Mouse (Mus musculus) midbrain, embryonic 16.5 days (tissue): ENCODE measurements at regions not wholly inside any gene's neighbourhood (a gene's known extent, or its start where the extent isn't known, plus 50 kb on each side); places are given as distances from the start of the nearest gene placed in this dataset.

Experiments
- ATAC-seq: fragments of 200-750 bp; cut with Nextera tagmentation; 2 replicates; pipeline ENCODE4 v1.8.0; 2017; ENCODE audit warnings: moderate TSS enrichment
- H3K27ac ChIP-seq: fragments of 300-500 bp; sonication (generic); 2 replicates; pipeline ENCODE4 v1.5.1; 2014; ENCODE audit warnings: mild to moderate bottlenecking, low read length, mixed read lengths
- H3K27me3 ChIP-seq: fragments of 300-500 bp; sonication (generic); 2 replicates; pipeline ENCODE4 v1.6.1; 2014; ENCODE audit warnings: low read depth, low read length, mixed read lengths; ENCODE audit not compliant: control insufficient read depth, insufficient read depth
- H3K36me3 ChIP-seq: fragments of 300-500 bp; sonication (generic); 2 replicates; pipeline ENCODE4 v1.6.1; 2014; ENCODE audit warnings: mild to moderate bottlenecking, low read length, moderate library complexity, mixed read lengths; ENCODE audit not compliant: control insufficient read depth, insufficient read depth
- H3K4me1 ChIP-seq: fragments of 300-500 bp; sonication (generic); 2 replicates; pipeline ENCODE4 v1.6.1; 2014; ENCODE audit warnings: mild to moderate bottlenecking, low read length, mixed read lengths; ENCODE audit not compliant: control insufficient read depth, insufficient read depth
- H3K4me2 ChIP-seq: fragments of 300-500 bp; sonication (generic); 2 replicates; pipeline ENCODE4 v1.6.1; 2014; ENCODE audit warnings: mild to moderate bottlenecking, low read length, mixed read lengths
- H3K4me3 ChIP-seq: fragments of 300-500 bp; sonication (generic); 2 replicates; pipeline ENCODE4 v1.5.1; 2014; ENCODE audit warnings: low read depth, mild to moderate bottlenecking, low read length, moderate library complexity, mixed read lengths
- H3K9ac ChIP-seq: fragments of 300-500 bp; sonication (generic); 2 replicates; pipeline ENCODE4 v1.6.1; 2014; ENCODE audit warnings: low read depth, low read length, mixed read lengths
- H3K9me3 ChIP-seq: fragments of 300-500 bp; sonication (generic); replicated peaks from 2 replicates; pipeline ENCODE4 v1.6.1; 2014; ENCODE audit warnings: mild to moderate bottlenecking, low read length, mixed read lengths; ENCODE audit not compliant: control insufficient read depth, poor library complexity, severe bottlenecking
- WGBS: fragments of 180-500 bp; shearing (Covaris S2); extraction: QIAGEN DNeasy Blood & Tissue Kit; methylation state at CpG from one replicate; pipeline ENCODE4 v1.1.7; 2014; 5-methylcytosine and 5-hydroxymethylcytosine counted together

- Histone ChIP-seq H3K36me3 (no peaks in the 10 kb centered on the region), H3K9ac (no peak overlapping the region), H3K27ac (no peak overlapping the region), H3K4me2 (no peak overlapping the region), H3K27me3 (no peaks in the 10 kb centered on the region), H3K4me3 (no peak overlapping the region), H3K9me3 (no peaks in the 10 kb centered on the region), H3K4me1 (no peaks in the 10 kb centered on the region)
- ATAC-seq = no peak
Observed at GRCm38 (mm10) chr17:75714578-75714977, 162.8 kb upstream of the Fam98a start.

- no peak for ATAC-seq
- H3K4me1 ChIP-seq = no peaks in the 10 kb centered on the region
- no peaks in the 10 kb centered on the region for H3K9me3 ChIP-seq
- H3K9ac ChIP-seq = no peak overlapping the region
- WGBS = 84% methylated on average over 1 of the region's 1 CpGs
- H3K27me3 ChIP-seq = no peaks in the 10 kb centered on the region
- no peak overlapping the region for H3K4me2 ChIP-seq
- no peaks in the 10 kb centered on the region for H3K36me3 ChIP-seq
- H3K27ac ChIP-seq = no peak overlapping the region
- no peak overlapping the region for H3K4me3 ChIP-seq
Observed at GRCm38 (mm10) chr17:75714059-75714458, 162.3 kb upstream of the Fam98a start.

DNA sequence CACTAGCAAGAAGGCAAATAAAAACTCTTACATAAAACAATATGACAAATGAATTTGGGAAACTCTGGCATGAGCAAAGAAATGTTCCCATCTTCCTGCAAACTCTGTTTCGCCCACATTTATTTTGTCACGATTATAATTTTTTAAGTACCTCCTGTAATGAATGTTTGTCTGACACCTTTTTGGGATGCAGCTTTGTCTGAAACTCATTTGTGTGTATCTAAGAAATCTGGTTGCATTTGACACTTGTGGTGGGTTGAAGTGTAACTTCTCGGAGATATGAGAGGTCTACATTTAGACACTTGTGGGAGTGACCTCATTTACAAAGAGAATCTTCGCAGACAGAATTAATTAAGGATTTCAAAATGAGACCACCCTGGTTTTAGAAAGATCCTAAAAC is 155.9 kb upstream of the Fam98a start:
- H3K4me2 ChIP-seq = no peak overlapping the region
- no peaks in the 10 kb centered on the region for H3K27me3 ChIP-seq
- no peaks in the 10 kb centered on the region for H3K36me3 ChIP-seq
- no peaks in the 10 kb centered on the region for H3K4me1 ChIP-seq
- no peak overlapping the region for H3K27ac ChIP-seq
- H3K9me3 ChIP-seq = no peaks in the 10 kb centered on the region
- ATAC-seq = no peak
- H3K9ac ChIP-seq = no peak overlapping the region
- WGBS = 97% methylated on average over 4 of the region's 4 CpGs
- no peak overlapping the region for H3K4me3 ChIP-seq

GRCm38 (mm10) chr17:75705357-75705756 is 153.6 kb upstream of the Fam98a start:
- WGBS = 86% methylated on average over 2 of the region's 2 CpGs

GRCm38 (mm10) chr17:75703865-75704264 is 152.1 kb upstream of the Fam98a start:
- no peaks in the 10 kb centered on the region for H3K27me3 ChIP-seq
- no peaks in the 10 kb centered on the region for H3K36me3 ChIP-seq
- H3K4me1 ChIP-seq = no peaks in the 10 kb centered on the region
- no peak overlapping the region for H3K9ac ChIP-seq
- no peak overlapping the region for H3K4me3 ChIP-seq
- no peak for ATAC-seq
- WGBS = 83% methylated on average over 8 of the region's 8 CpGs
- no peaks in the 10 kb centered on the region for H3K9me3 ChIP-seq
- H3K27ac ChIP-seq = no peak overlapping the region
- H3K4me2 ChIP-seq = no peak overlapping the region

More at GRCm38 (mm10) chr17:75705357-75705756, 153.6 kb upstream of the Fam98a start:
- H3K9me3 ChIP-seq = no peaks in the 10 kb centered on the region
- ATAC-seq = no peak
- H3K4me3 ChIP-seq = no peak overlapping the region
- H3K4me1 ChIP-seq = no peaks in the 10 kb centered on the region
- H3K27ac ChIP-seq = no peak overlapping the region
- H3K4me2 ChIP-seq = no peak overlapping the region
- no peak overlapping the region for H3K9ac ChIP-seq
- H3K27me3 ChIP-seq = no peaks in the 10 kb centered on the region
- H3K36me3 ChIP-seq = no peaks in the 10 kb centered on the region

DNA sequence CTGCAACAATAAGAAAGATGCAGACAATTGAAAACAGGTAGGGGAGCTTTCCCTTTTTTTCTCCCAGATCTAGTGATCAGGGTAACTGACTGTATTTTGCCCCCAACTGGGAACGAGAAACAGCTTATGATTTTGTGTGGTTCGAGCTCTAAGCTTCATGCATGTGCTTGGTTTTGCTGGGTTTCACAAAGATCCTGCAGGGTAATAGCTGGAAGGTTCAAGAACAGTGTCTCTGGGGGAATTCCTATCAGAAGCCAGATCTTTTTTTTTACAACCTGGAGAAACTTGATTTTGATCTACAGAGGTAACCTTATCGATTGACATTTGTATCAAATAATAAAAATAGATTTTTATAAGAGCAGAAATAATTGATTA is 145.0 kb upstream of the Fam98a start:
- H3K9ac ChIP-seq = no peak overlapping the region

GRCm38 (mm10) chr17:75696103-75696728 is 144.5 kb upstream of the Fam98a start:
- Histone ChIP-seq H3K27ac (peak overlapping the region; percentile 36), H3K36me3 (no peaks in the 10 kb centered on the region), H3K27me3 (no peaks in the 10 kb centered on the region), H3K4me3 (no peak overlapping the region), H3K9ac (no peak overlapping the region), H3K9me3 (no peaks in the 10 kb centered on the region), H3K4me2 (no peak overlapping the region), H3K4me1 (0 out of 2 replicates have a peak, but pooled peaks cover 4% of the 10 kb centered on the region)
- peak; percentile 95 for ATAC-seq
- 51% methylated on average over 5 of the region's 5 CpGs for WGBS

More for the DNA sequence above, 145.0 kb upstream of the Fam98a start:
- no peaks in the 10 kb centered on the region for H3K9me3 ChIP-seq
- 0 out of 2 replicates have a peak, but pooled peaks cover 4% of the 10 kb centered on the region for H3K4me1 ChIP-seq
- 67% methylated on average over 3 of the region's 3 CpGs for WGBS
- no peak overlapping the region for H3K4me2 ChIP-seq
- no peaks in the 10 kb centered on the region for H3K36me3 ChIP-seq
- H3K4me3 ChIP-seq = no peak overlapping the region
- peak overlapping the region; percentile 36 for H3K27ac ChIP-seq
- peak; percentile 54; the same call in 1 of the 2 replicates for ATAC-seq
- no peaks in the 10 kb centered on the region for H3K27me3 ChIP-seq

- Histone ChIP-seq H3K27me3 (no peaks in the 10 kb centered on the region), H3K4me3 (no peak overlapping the region), H3K36me3 (no peaks in the 10 kb centered on the region), H3K9me3 (0 out of 2 replicates have a peak, but pooled peaks cover 2% of the 10 kb centered on the region), H3K4me2 (no peak overlapping the region), H3K27ac (no peak overlapping the region), H3K4me1 (no peaks in the 10 kb centered on the region), H3K9ac (no peak overlapping the region)
- ATAC-seq = no peak
Observed at GRCm38 (mm10) chr17:75685927-75686326, 134.2 kb upstream of the Fam98a start.

DNA sequence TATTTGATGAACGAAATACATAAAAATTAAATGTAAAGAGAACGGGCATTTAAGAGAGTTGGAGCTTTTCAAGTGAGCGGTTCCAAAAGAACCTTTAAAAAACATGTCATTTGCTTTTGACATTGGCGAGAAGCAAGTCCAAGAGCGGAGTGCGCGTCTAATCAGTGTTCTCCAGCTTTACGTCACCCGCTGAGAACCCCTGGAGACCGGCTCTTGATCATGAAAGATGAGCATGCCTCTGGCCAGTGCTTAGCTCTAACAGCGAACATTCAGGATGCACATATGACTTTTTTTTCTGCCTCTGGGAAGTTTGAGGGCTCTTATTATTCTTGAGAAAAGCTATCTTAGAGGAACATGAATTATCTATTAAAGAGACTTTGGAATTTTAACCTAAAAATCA is 95.2 kb upstream of the Fam98a start:
- no peaks in the 10 kb centered on the region for H3K27me3 ChIP-seq
- 43% methylated on average over 11 of the region's 11 CpGs for WGBS
- peak overlapping the region; percentile 7; the same call in 1 of the 2 replicates for H3K4me2 ChIP-seq
- no peaks in the 10 kb centered on the region for H3K9me3 ChIP-seq
- no peaks in the 10 kb centered on the region for H3K36me3 ChIP-seq
- H3K4me1 ChIP-seq = no peaks in the 10 kb centered on the region
- H3K4me3 ChIP-seq = no peak overlapping the region
- H3K9ac ChIP-seq = no peak overlapping the region
- no peak overlapping the region for H3K27ac ChIP-seq
- ATAC-seq = peak; percentile 79; the same call in 1 of the 2 replicates
